Mouse (Mus musculus) olfactory bulb, adult 2 months (tissue): ENCODE measurements around the gene Dtx1. TPM values are rescaled to one million over a fixed set of nuclear protein-coding genes. Genes with fewer than 3 reads are reported as not detected.

Source experiments
- H3K27ac ChIP-seq: fragments of 200-500 bp; 2 replicates; pipeline ENCODE4 v1.5.1; 2012; ENCODE audit warnings: low read depth, low read length; ENCODE audit not compliant: insufficient read depth
- H3K4me1 ChIP-seq: fragments of 200-500 bp; 2 replicates; pipeline ENCODE4 v1.6.1; 2012; ENCODE audit warnings: low read length; ENCODE audit not compliant: control insufficient read depth, insufficient read depth
- H3K4me3 ChIP-seq: fragments of 200-500 bp; 2 replicates; pipeline ENCODE4 v1.5.1; 2012; ENCODE audit warnings: mild to moderate bottlenecking, low read depth, low read length, moderate library complexity; ENCODE audit not compliant: insufficient read depth
- CTCF ChIP-seq: fragments of 200-500 bp; IDR thresholded peaks from 2 replicates; pipeline ENCODE4 v1.5.1; 2012; ENCODE audit warnings: low read depth, mild to moderate bottlenecking, low read length, moderate library complexity; ENCODE audit not compliant: insufficient read depth
- POLR2A ChIP-seq: fragments of 200-500 bp; IDR thresholded peaks from 2 replicates; pipeline ENCODE4 v1.6.1; 2012; ENCODE audit warnings: mild to moderate bottlenecking, low read depth, low read length, moderate library complexity; ENCODE audit not compliant: insufficient read depth
- WGBS: fragments of 180-500 bp; shearing (Covaris S2); methylation state at CpG from one replicate; pipeline ENCODE4 v1.1.7; 2018; 5-methylcytosine and 5-hydroxymethylcytosine counted together
- polyA plus RNA-seq: library from polyadenylated mRNA; stranded (reverse); fragments of >200 nt; gene quantifications from 2 replicates; pipeline ENCODE4 v1.2.4, GENCODE M21; 2012; ENCODE audit warnings: low replicate concordance; ENCODE audit not compliant: missing spikeins, insufficient read depth, insufficient read length

Gene Dtx1
- polyA plus RNA-seq, 1 experiment, result not detected

- peaks cover 9% of the 10 kb centered on the region for H3K4me1 ChIP-seq
- TF ChIP-seq POLR2A, result no peak
- TF ChIP-seq CTCF, result no peak
- H3K27ac ChIP-seq, result peak overlapping the region; percentile 1; the same call in 1 of the 2 replicates
- no peak overlapping the region for H3K4me3 ChIP-seq
- 83% methylated on average over 5 of the region's 5 CpGs for WGBS
These were observed 76.1 kb downstream of the Dtx1 start for GRCm38 (mm10) chr5:120635633-120636032.

- 64% methylated on average over 5 of the region's 5 CpGs for WGBS
- TF ChIP-seq POLR2A (no peak), CTCF (no peak)
- H3K4me1 ChIP-seq, result peaks cover 9% of the 10 kb centered on the region
- no peak overlapping the region for H3K4me3 ChIP-seq
- H3K27ac ChIP-seq, result no peak overlapping the region
These were observed 76.9 kb downstream of the Dtx1 start for GRCm38 (mm10) chr5:120634860-120635259.

- no peak within 1 kb of the TSS for H3K27ac ChIP-seq
- WGBS, result 69% methylated on average over 9 of the region's 9 CpGs
- H3K4me3 ChIP-seq, result no peak within 1 kb of the TSS
- no peak for TF ChIP-seq CTCF
- no peak for TF ChIP-seq POLR2A
- H3K4me1 ChIP-seq, result peaks cover 9% of the 10 kb centered on the region
These were observed 77.6 kb downstream of the Dtx1 start, which contains the start of gene Cfap73 for GRCm38 (mm10) chr5:120634131-120634530. TSS of gene Cfap73 (minus strand) at chr5:120634235.

GRCm38 (mm10) chr5:120631892-120632291, 79.8 kb downstream of the Dtx1 start:
- no peak overlapping the region for H3K27ac ChIP-seq
- no peak for TF ChIP-seq POLR2A
- no peak for TF ChIP-seq CTCF
- H3K4me1 ChIP-seq, result peaks cover 9% of the 10 kb centered on the region
- 92% methylated on average over 5 of the region's 5 CpGs for WGBS
- H3K4me3 ChIP-seq, result no peak overlapping the region

GRCm38 (mm10) chr5:120631128-120631527, 80.6 kb downstream of the Dtx1 start:
- 13% methylated on average over 29 of the region's 29 CpGs for WGBS
- Histone ChIP-seq H3K4me3 (peak overlapping the region; percentile 20; the same call in 1 of the 2 replicates), H3K27ac (no peak overlapping the region), H3K4me1 (peaks cover 9% of the 10 kb centered on the region)
- TF ChIP-seq POLR2A (no peak), CTCF (no peak; the same call in 1 of the 2 replicates)

Other genes with a start within 250 kb of the Dtx1 start
- not detected in 2 replicates for gene Sdsl, start 239.1 kb downstream of the Dtx1 start, polyA plus RNA-seq
- gene Sds, start 235.4 kb downstream of the Dtx1 start, polyA plus RNA-seq, result not detected in 2 replicates
- not detected in 2 replicates for gene Plbd2, start 208.3 kb downstream of the Dtx1 start, polyA plus RNA-seq
- gene Slc8b1, start 200.8 kb downstream of the Dtx1 start, polyA plus RNA-seq, result not detected in 2 replicates
- not detected in 2 replicates for gene Tpcn1, start 123.3 kb downstream of the Dtx1 start, polyA plus RNA-seq
- not detected in 2 replicates for gene Iqcd, start 122.9 kb downstream of the Dtx1 start, polyA plus RNA-seq
- not detected in 2 replicates for gene Rita1, start 99.3 kb downstream of the Dtx1 start, polyA plus RNA-seq
- gene Ddx54, start 99.2 kb downstream of the Dtx1 start, polyA plus RNA-seq, result not detected in 2 replicates
- gene Cfap73, start 77.7 kb downstream of the Dtx1 start, polyA plus RNA-seq, result not detected in 2 replicates
- not detected in 2 replicates for gene Rasal1, start 63.1 kb downstream of the Dtx1 start, polyA plus RNA-seq
- not detected in 2 replicates for gene Oas2, start 37.9 kb upstream of the Dtx1 start, polyA plus RNA-seq
- gene Oas3, start 65.7 kb upstream of the Dtx1 start, polyA plus RNA-seq, result not detected in 2 replicates
- gene Oas1e, start 83.6 kb upstream of the Dtx1 start, polyA plus RNA-seq, result not detected in 2 replicates
- not detected in 2 replicates for gene Oas1c, start 100.6 kb upstream of the Dtx1 start, polyA plus RNA-seq
- not detected in 2 replicates for gene Oas1f, start 135.4 kb upstream of the Dtx1 start, polyA plus RNA-seq
- gene Oas1h, start 149.5 kb upstream of the Dtx1 start, polyA plus RNA-seq, result not detected in 2 replicates
- not detected in 2 replicates for gene Oas1g, start 175.7 kb upstream of the Dtx1 start, polyA plus RNA-seq
- not detected in 2 replicates for gene Oas1a, start 195.6 kb upstream of the Dtx1 start, polyA plus RNA-seq
- gene Oas1d, start 202.6 kb upstream of the Dtx1 start, polyA plus RNA-seq, result not detected in 2 replicates